Mouse (Mus musculus): Measurements from ENCODE around the gene Tmem38b.

The Tmem38b gene

DNA sequence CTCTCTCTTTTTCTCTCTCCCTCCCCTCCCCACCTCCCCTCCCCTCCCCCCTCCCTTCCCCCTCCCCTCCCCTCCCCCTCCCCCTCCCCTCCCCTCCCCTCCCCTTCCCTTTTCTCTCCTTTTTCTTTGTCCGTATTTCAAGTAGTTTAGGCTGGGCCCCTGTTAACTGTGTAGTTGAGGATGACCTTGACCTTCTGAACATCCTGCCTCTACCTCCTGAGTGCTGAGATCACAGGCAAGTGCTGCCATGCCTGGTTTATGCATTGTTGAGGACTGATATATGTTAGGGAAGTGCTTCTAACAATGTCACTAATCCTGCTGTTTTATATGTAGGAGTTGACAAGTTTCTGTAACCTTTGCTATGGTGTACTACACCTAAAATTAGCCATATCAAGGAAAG lies 24.0 kb downstream of the Tmem38b start:
- Histone ChIP-seq H3K4me1 (replicated peaks; ENCODE audit: low read depth, low read length) (peaks cover 67% of the 10 kb centered on the region), H3K36me3 (ENCODE audit: insufficient read depth, low read length) (peaks cover 18% of the 10 kb centered on the region), H3K9me3 (ENCODE audit: low read length) (no peaks in the 10 kb centered on the region), H3K4me3 (replicated peaks; ENCODE audit: low read length) (no peak overlapping the region), H3K27me3 (ENCODE audit: insufficient read depth, low read length) (no peaks in the 10 kb centered on the region)
- no peak for TF ChIP-seq CTCF (conservative IDR thresholded peaks at IDR 0.05; ENCODE audit: low read length)
- peak; percentile 32; the same call in 1 of the 2 replicates for TF ChIP-seq NANOG (IDR thresholded peaks at IDR 0.05; ENCODE audit: borderline replicate concordance, low read length)

- Histone ChIP-seq H3K4me3 (replicated peaks; ENCODE audit: low read length) (no peak overlapping the region), H3K9me3 (ENCODE audit: low read length) (no peaks in the 10 kb centered on the region)
- TF ChIP-seq CTCF (conservative IDR thresholded peaks at IDR 0.05; ENCODE audit: low read length) (no peak), NANOG (IDR thresholded peaks at IDR 0.05; ENCODE audit: borderline replicate concordance, low read length) (no peak)
Measured at GRCm38 (mm10) chr4:53853333-53853732, 27.5 kb downstream of the Tmem38b start.

DNA sequence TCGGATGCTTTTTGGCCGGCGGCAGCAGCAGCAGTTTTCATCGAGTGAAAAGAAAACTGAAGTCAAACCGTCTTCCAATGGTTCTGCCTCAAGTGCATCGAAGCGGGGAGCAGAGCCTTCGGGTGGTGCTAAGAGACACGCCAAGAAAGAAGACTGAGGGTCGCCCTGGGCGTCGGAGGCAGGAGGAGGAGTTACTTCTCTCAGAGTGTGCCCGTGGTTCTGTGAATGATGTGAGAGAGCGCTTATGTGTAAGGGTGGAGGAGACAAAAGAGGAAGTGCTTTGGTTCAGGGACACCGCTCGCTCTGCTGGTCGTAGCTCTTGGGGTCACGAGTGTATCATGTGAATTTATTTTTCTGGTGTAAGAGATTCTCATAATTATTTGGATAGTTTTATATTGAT lies 34.1 kb downstream of the Tmem38b start:
- Histone ChIP-seq H3K4me1 (replicated peaks; ENCODE audit: low read depth, low read length) (peaks cover 25% of the 10 kb centered on the region), H3K36me3 (ENCODE audit: insufficient read depth, low read length) (peaks cover 7% of the 10 kb centered on the region; the same call in 1 of the 2 replicates), H3K4me3 (replicated peaks; ENCODE audit: low read length) (0 out of 2 replicates have a peak overlapping the region, but pooled peaks have one; percentile 17), H3K9me3 (ENCODE audit: low read length) (no peaks in the 10 kb centered on the region), H3K27me3 (ENCODE audit: insufficient read depth, low read length) (no peaks in the 10 kb centered on the region)
- TF ChIP-seq POU5F1 (IDR thresholded peaks at IDR 0.05; ENCODE audit: borderline replicate concordance, low read length) (no peak), NANOG (IDR thresholded peaks at IDR 0.05; ENCODE audit: borderline replicate concordance, low read length) (no peak), CTCF (conservative IDR thresholded peaks at IDR 0.05; ENCODE audit: low read length) (no peak)

More at GRCm38 (mm10) chr4:53853333-53853732, 27.5 kb downstream of the Tmem38b start:
- Histone ChIP-seq H3K27me3 (ENCODE audit: insufficient read depth, low read length) (no peaks in the 10 kb centered on the region), H3K4me1 (replicated peaks; ENCODE audit: low read depth, low read length) (peaks cover 55% of the 10 kb centered on the region), H3K36me3 (ENCODE audit: insufficient read depth, low read length) (peaks cover 18% of the 10 kb centered on the region)

DNA sequence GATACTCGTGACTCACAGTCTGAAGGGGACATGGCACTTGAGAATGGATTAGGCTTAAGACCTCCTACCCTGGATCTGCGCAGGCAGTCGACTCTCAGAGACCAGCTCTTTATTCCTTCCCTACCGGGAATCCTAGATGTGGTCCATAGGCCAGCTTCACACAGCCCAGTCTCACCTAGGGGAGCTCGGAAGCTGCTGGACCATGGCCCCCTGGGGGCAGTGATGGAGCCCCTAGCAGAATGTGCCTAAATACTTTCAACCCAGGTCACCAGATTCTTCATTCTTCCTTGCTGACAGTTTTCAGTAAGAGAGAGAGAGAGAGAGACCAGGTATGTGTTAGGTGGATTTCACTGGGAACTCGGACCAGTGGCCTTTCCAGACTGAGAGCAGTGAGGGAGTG lies 36.3 kb downstream of the Tmem38b start:
- H3K36me3 ChIP-seq (ENCODE audit: insufficient read depth, low read length) = peaks cover 7% of the 10 kb centered on the region; the same call in 1 of the 2 replicates
- TF ChIP-seq POU5F1 (IDR thresholded peaks at IDR 0.05; ENCODE audit: borderline replicate concordance, low read length) (no peak), CTCF (conservative IDR thresholded peaks at IDR 0.05; ENCODE audit: low read length) (no peak), NANOG (IDR thresholded peaks at IDR 0.05; ENCODE audit: borderline replicate concordance, low read length) (no peak)
- no peaks in the 10 kb centered on the region for H3K9me3 ChIP-seq (ENCODE audit: low read length)
- no peak overlapping the region for H3K4me3 ChIP-seq (replicated peaks; ENCODE audit: low read length)
- no peaks in the 10 kb centered on the region for H3K27me3 ChIP-seq (ENCODE audit: insufficient read depth, low read length)
- peaks cover 43% of the 10 kb centered on the region for H3K4me1 ChIP-seq (replicated peaks; ENCODE audit: low read depth, low read length)

DNA sequence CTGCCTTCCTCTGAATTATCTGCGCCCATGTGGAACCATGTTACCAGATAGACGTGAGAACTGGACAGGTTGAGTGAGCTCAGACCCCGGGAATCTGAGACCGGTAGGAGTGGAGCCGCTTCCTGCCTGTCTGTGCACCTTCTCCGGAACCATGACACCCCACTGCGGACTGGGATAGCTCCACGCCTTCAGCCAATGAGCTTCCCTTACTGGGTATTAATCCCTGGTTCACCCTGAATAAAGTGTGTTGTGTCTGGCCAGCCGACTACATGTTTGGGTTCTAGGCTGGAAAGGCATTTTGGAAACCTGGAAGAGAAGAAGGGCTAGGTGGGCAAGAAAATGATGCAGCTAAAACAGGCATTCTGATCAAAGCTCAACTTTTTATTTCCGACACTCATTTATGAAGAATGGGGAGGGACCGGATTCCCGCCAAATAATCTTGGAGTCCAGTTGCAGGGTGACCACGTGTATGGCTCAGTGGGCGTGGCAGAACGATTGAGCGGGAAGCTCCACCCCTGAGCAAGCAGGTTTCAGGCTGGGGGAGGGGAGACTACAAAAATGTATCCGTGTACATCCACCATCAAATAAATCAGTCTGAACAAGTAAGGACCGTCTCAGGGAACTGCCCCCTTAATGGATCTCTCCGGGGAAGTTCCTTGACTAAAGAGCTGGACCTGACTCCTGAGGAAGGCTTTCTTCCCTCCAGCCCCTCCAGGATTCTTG lies 38.4 kb downstream of the Tmem38b start:
- H3K4me3 ChIP-seq (replicated peaks; ENCODE audit: low read length) = peak overlapping the region; percentile 43
- no peaks in the 10 kb centered on the region for H3K27me3 ChIP-seq (ENCODE audit: insufficient read depth, low read length)
- no peaks in the 10 kb centered on the region for H3K9me3 ChIP-seq (ENCODE audit: low read length)
- peaks cover 7% of the 10 kb centered on the region; the same call in 1 of the 2 replicates for H3K36me3 ChIP-seq (ENCODE audit: insufficient read depth, low read length)
- peaks cover 54% of the 10 kb centered on the region for H3K4me1 ChIP-seq (replicated peaks; ENCODE audit: low read depth, low read length)
- no peak for TF ChIP-seq CTCF (conservative IDR thresholded peaks at IDR 0.05; ENCODE audit: low read length)
- TF ChIP-seq NANOG (IDR thresholded peaks at IDR 0.05; ENCODE audit: borderline replicate concordance, low read length) = no peak
- no peak for TF ChIP-seq POU5F1 (IDR thresholded peaks at IDR 0.05; ENCODE audit: borderline replicate concordance, low read length)

GRCm38 (mm10) chr4:53866459-53866858 lies 40.6 kb downstream of the Tmem38b start:
- TF ChIP-seq NANOG (IDR thresholded peaks at IDR 0.05; ENCODE audit: borderline replicate concordance, low read length) (no peak), CTCF (conservative IDR thresholded peaks at IDR 0.05; ENCODE audit: low read length) (no peak), POU5F1 (IDR thresholded peaks at IDR 0.05; ENCODE audit: borderline replicate concordance, low read length) (no peak)
- Histone ChIP-seq H3K9me3 (ENCODE audit: low read length) (peaks cover 3% of the 10 kb centered on the region), H3K4me3 (replicated peaks; ENCODE audit: low read length) (no peak overlapping the region), H3K27me3 (ENCODE audit: insufficient read depth, low read length) (no peaks in the 10 kb centered on the region), H3K36me3 (ENCODE audit: insufficient read depth, low read length) (no peaks in the 10 kb centered on the region), H3K4me1 (replicated peaks; ENCODE audit: low read depth, low read length) (peaks cover 43% of the 10 kb centered on the region)

DNA sequence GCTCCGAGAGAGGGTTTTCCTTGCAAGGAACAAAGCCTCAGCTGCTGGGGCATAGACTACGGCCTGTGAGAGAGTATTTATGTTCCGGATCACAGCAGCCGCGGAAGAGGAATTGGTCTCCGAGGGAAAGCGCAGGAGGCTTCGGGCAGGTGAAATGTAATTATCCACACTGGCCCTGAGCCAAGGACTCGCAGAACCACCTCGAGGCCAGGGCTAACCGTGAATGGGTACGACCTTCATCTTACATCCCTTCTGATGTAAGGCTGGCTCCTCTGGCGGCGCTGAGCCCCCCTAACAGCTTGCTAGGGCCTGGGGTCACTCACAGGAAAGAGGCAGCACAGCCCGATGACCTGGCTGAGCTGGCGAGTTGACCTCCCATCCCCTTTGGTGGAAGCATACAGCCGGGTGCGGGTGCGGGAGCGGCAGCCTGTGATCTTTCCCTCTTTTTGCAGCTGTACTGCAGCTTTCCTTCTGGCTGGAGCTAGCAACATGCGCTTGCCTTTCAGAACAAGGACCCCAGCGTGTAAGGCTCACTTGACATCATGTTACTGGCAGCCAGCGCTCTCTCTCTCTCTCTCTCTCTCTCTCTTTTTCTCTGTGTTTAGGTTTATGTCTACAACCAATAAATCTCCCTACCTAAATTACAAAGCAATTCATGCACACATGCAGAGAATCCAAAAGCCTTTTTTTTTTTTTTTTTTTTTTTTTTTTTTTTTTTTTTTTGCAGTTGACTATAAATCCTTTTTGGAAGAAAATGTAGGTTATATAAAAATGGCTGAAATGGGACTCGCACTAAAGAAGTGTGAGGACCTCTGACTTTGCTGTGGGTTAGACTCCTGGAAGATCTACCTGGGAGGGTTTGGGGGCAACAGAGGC lies 52.9 kb downstream of the Tmem38b start:
- TF ChIP-seq NANOG (IDR thresholded peaks at IDR 0.05; ENCODE audit: borderline replicate concordance, low read length) (no peak), CTCF (conservative IDR thresholded peaks at IDR 0.05; ENCODE audit: low read length) (no peak), POU5F1 (IDR thresholded peaks at IDR 0.05; ENCODE audit: borderline replicate concordance, low read length) (no peak)
- Histone ChIP-seq H3K4me3 (replicated peaks; ENCODE audit: low read length) (peak overlapping the region; percentile 46), H3K9me3 (ENCODE audit: low read length) (no peaks in the 10 kb centered on the region), H3K27me3 (ENCODE audit: insufficient read depth, low read length) (peaks cover 29% of the 10 kb centered on the region), H3K4me1 (replicated peaks; ENCODE audit: low read depth, low read length) (peaks cover 27% of the 10 kb centered on the region), H3K36me3 (ENCODE audit: insufficient read depth, low read length) (no peaks in the 10 kb centered on the region)

GRCm38 (mm10) chr4:53882921-53883682 lies 57.3 kb downstream of the Tmem38b start:
- peaks cover 20% of the 10 kb centered on the region for H3K27me3 ChIP-seq (ENCODE audit: insufficient read depth, low read length)
- H3K4me3 ChIP-seq (replicated peaks; ENCODE audit: low read length) = 0 out of 2 replicates have a peak overlapping the region, but pooled peaks have one; percentile 24
- no peaks in the 10 kb centered on the region for H3K9me3 ChIP-seq (ENCODE audit: low read length)
- TF ChIP-seq POU5F1 (IDR thresholded peaks at IDR 0.05; ENCODE audit: borderline replicate concordance, low read length) = no peak
- TF ChIP-seq CTCF (conservative IDR thresholded peaks at IDR 0.05; ENCODE audit: low read length) = no peak
- TF ChIP-seq NANOG (IDR thresholded peaks at IDR 0.05; ENCODE audit: borderline replicate concordance, low read length) = no peak
- no peaks in the 10 kb centered on the region for H3K36me3 ChIP-seq (ENCODE audit: insufficient read depth, low read length)
- H3K4me1 ChIP-seq (replicated peaks; ENCODE audit: low read depth, low read length) = peaks cover 35% of the 10 kb centered on the region

Measured in E14TG2a.4 (cell line).